Mouse (Mus musculus) Patski (cell line): ENCODE measurements around the gene Map3k7. TPM values are rescaled to one million over a fixed set of nuclear protein-coding genes. Genes with fewer than 3 reads are reported as not detected.

ENCODE experiments used
- ATAC-seq: fragments of 100-300 bp; one replicate; pipeline ENCODE4 v1.8.0; 2021
- CTCF ChIA-PET: fragments of 350-600 bp; sonication (Branson Sonifier 250); formaldehyde crosslinking; loops from one replicate; lab custom pipeline; 2022; ENCODE audit warnings: inconsistent platforms; lab: Charles Lee
- POLR2A ChIA-PET: fragments of 350-600 bp; sonication (Branson Sonifier 250); formaldehyde crosslinking; loops from one replicate; lab custom pipeline; 2022; ENCODE audit warnings: antibody characterized with exemption, inconsistent platforms; lab: Charles Lee
- DNase-seq: peaks from one replicate; pipeline ENCODE4 v3.0.0-alpha.2; 2011; ENCODE audit warnings: low read depth, low spot score
- H3K27me3 ChIP-seq: fragments of 371-371 bp; one replicate; pipeline ENCODE4 v1.5.1; 2021
- CTCF ChIP-seq: fragments of 100-300 bp; IDR thresholded peaks from one replicate; pipeline ENCODE4 v1.5.1; 2021
- in situ Hi-C: fragments of 300-500 bp; cut with MboI; formaldehyde crosslinking; loops from 3 replicates; pipeline ENCODE4 v1.11.1; 2018; ENCODE audit warnings: low pct_unique_long_range_greater_than_20kb, mixed read lengths
- polyA plus RNA-seq: library from polyadenylated mRNA; unstranded; gene quantifications from one replicate; pipeline ENCODE4 v1.2.3, GENCODE M21; 2021

Map3k7 gene
- 46.1 TPM for polyA plus RNA-seq

DNA sequence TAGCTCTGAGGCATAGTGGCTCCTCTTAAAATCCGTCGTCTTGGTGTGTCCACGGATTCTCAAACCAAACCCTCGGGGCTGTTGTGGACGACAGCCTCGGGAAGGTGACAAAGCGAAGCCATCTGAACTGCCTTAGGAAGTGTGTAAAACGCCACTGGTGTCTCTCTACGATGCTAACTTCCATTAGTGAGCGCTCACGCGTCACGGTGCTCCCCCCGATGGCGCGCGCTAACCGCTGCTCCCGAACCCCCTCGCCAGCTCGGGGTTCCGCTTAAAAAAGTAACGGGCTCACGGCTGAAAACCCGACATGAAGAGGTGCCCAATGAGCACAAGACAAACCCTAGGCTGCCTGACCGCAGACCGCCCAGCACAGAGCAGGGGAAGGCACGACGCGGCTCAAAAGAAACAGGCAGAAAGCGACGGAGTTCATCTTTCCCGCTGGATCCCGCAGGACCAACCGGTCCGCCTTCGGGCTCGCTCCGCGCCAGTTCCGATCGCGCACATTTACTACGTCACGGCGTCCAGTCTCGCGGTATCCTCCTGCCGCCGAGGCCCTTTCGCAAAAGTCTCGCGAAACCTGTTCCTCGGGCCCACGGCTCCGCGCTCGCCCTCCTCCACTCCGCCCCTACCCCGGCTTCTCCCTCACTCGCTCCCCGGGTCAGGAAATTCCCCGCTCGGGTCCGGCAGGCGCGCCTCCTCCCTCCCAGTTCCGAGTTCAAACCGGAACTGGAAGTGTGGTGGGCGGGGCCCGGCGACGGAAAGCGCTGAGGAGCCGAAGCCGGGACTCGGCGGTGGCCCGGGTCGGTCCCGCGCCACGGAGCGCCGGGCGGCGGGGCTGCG is at the start of gene Map3k7:
Gene Map3k7, plus strand, starts transcription at position 744 of the 840 bp plus-strand sequence.
- ChIA-PET CTCF (no interaction called here), POLR2A (no interaction called here)
- no peak for TF ChIP-seq CTCF
- no peaks in the 10 kb centered on the region for H3K27me3 ChIP-seq
- in situ Hi-C loops, result no loop called here
- DNase-seq (peak; percentile 79), ATAC-seq (peak; percentile 95)

GRCm38 (mm10) chr4:31915114-31915513 is 48.8 kb upstream of the Map3k7 start:
- no peak for DNase-seq
- ATAC-seq, result no peak
- CTCF ChIA-PET, result interaction anchor here (0.9 kb wide), 1 partner anchor 89 kb away, joined by 3 read pairs; no protein-coding TSS in a partner anchor
- no peak for TF ChIP-seq CTCF
- H3K27me3 ChIP-seq, result no peaks in the 10 kb centered on the region
- POLR2A ChIA-PET, result no interaction called here
- in situ Hi-C loops, result no loop called here

DNA sequence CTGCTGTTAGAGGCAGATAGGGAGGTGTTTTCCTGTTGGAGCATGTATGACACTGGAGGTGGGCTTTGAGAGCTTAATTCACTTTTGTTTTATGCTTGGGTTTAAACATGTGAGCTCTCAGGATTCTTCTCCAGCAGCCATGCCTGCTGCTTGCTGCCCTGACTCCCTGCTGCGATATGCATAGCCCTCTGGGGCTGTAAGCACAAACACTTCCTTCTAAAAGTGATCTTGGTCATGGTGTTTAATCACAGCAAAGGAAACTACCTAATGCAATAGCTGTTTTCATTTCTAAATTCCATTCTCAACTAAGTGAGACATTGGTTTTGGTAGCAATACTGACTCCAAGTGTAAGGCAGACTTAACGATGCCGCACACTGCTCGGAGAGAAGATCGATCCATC is 45.2 kb upstream of the Map3k7 start:
- TF ChIP-seq CTCF, result no peak
- POLR2A ChIA-PET, result no interaction called here

DNA sequence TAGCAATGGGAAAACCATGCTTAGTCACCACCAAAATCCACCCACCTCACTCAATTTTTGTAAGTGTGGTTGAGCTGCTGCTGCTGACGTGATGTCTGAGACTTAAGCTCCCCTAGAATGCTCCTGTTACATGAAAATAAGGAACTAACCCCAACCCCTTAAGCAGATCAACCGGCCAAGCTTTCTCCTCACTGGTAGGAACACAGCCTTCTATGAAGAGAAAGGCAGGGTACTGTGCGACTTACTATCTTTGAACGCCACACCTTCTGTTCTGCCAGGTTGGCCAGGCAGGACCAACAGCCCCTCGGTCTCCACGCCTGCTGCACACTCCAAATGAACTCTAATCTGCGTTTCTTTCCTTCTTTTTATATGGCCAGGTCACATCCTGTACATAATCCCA is 41.7 kb upstream of the Map3k7 start:
- DNase-seq (no peak), ATAC-seq (no peak)
- TF ChIP-seq CTCF, result no peak
- in situ Hi-C loops, result loop anchor here (10.0 kb wide), 1 partner anchor 497 kb away; no protein-coding TSS in a partner anchor
- ChIA-PET POLR2A (no interaction called here), CTCF (interaction anchor here (1.3 kb wide), 1 partner anchor 101 kb away, joined by 3 read pairs; no protein-coding TSS in a partner anchor)
- H3K27me3 ChIP-seq, result peaks cover 5% of the 10 kb centered on the region

More for the DNA sequence above, 45.2 kb upstream of the Map3k7 start:
- in situ Hi-C loops, result no loop called here
- H3K27me3 ChIP-seq, result no peaks in the 10 kb centered on the region
- peak; percentile 97 for ATAC-seq
- DNase-seq, result peak; percentile 53
- CTCF ChIA-PET, result interaction anchor here (1.2 kb wide), 2 partner anchors 56 to 97 kb away, joined by 3 read pairs; no protein-coding TSS in a partner anchor

DNA sequence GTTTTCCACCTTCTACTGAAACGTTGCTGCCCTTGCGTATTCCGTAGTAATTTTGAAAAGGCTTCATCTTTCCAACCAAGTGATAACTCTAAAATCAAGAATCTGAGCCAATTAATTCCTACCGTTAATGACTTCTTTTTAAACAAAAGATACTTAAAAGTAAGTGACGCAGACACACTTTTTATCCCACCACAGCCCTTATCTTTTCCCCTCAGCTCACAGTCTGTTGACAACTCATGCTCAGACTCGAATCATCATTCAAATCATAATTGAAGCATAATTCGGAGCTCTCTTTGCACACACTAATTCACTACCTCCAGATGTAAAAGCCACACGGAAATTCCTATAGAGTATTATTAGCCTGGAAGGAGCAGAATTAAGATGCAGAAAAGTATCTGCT is 40.5 kb upstream of the Map3k7 start:
- ChIA-PET CTCF (interaction anchor here (0.6 kb wide), 1 partner anchor 134 kb away, joined by 3 read pairs; no protein-coding TSS in a partner anchor), POLR2A (no interaction called here)
- in situ Hi-C loops, result loop anchor here (10.0 kb wide), 1 partner anchor 499 kb away; no protein-coding TSS in a partner anchor
- DNase-seq (no peak), ATAC-seq (no peak)
- peaks cover 5% of the 10 kb centered on the region for H3K27me3 ChIP-seq
- no peak for TF ChIP-seq CTCF

DNA sequence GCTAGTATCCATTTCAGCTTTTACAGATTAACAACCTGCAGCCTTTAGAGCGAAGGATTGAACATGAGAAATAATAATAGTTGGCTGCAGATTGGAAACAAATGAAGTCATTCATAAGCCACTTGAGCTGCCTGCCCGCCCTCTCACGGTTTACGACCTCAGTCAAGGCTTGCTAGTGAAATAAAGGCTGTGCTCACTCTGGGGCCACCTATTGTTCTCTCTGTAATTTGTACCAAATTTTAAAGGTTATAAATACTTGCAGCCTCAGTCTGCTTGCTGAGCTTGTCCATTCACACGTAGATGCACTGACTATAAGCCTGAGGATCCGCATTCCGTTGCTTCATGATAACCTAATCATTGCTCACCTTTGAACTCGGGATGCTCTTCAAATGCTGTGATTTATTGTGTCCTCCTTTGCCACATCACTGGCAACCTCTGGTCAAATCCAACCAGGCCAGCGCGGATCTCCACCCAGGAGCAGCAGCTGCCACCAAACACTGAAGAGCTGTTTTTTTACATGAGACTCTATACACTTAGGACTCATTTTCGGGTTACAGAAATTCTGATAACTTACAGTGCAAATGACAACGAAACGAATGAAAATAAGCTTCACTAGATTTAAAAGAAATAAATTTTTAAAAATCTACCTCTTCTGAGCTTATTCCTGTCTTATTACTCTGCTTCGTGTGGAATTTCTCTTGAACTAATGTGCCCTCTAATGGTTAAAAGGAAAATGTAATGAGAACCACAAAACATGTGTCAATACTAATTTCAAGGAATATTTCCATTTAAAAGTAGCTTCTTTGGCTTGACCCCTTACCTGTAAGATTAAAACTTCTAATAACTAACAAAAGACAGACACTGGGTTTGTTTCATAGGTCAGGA is 39.4 kb upstream of the Map3k7 start:
- peaks cover 5% of the 10 kb centered on the region for H3K27me3 ChIP-seq
- no peak for DNase-seq
- ChIA-PET CTCF (interaction anchor here (0.6 to 1.4 kb wide), 9 partner anchors 12 to 519 kb away, joined by 3 to 6 read pairs (median 3); no protein-coding TSS in a partner anchor), POLR2A (no interaction called here)
- in situ Hi-C loops, result loop anchor here (10.0 to 25.0 kb wide), 2 partner anchors 500 to 712 kb away; no protein-coding TSS in a partner anchor
- no peak for ATAC-seq
- peak; percentile 25 for TF ChIP-seq CTCF

GRCm38 (mm10) chr4:31933171-31933570 is 30.7 kb upstream of the Map3k7 start:
- no peak for TF ChIP-seq CTCF
- DNase-seq (no peak), ATAC-seq (no peak)
- CTCF ChIA-PET, result no interaction called here
- POLR2A ChIA-PET, result no interaction called here
- no peaks in the 10 kb centered on the region for H3K27me3 ChIP-seq
- in situ Hi-C loops, result loop anchor here (25.0 kb wide), 1 partner anchor 721 kb away; no protein-coding TSS in a partner anchor

DNA sequence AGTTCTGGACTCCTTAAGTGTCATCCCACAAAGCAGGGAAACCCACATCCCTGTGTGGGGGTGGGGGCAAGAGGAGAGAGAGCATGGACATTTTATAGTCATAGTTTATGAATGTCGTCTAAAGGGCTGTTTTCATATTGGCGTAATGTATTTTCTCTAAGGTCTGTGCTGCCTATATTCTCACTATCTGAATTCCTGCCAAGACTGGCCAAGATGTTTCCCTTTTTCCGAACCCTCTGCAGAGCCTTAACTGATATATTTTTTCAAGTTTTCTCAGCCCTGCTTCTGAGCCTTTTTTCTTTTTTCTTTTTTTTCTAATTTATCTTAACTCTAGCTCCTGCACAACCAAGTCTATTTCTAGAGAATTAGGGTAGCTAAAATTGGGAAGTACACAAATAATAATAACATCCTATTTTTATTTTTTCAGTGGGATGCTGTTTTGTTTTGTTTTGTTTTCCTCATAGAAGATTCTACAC is 28.0 kb upstream of the Map3k7 start:
- TF ChIP-seq CTCF, result no peak
- H3K27me3 ChIP-seq, result peaks cover 3% of the 10 kb centered on the region
- ChIA-PET POLR2A (no interaction called here), CTCF (interaction anchor here (0.9 kb wide), 1 partner anchor 11 kb away, joined by 5 read pairs; no protein-coding TSS in a partner anchor)
- DNase-seq, result no peak
- in situ Hi-C loops, result loop anchor here (25.0 kb wide), 1 partner anchor 724 kb away; no protein-coding TSS in a partner anchor
- ATAC-seq, result no peak

DNA sequence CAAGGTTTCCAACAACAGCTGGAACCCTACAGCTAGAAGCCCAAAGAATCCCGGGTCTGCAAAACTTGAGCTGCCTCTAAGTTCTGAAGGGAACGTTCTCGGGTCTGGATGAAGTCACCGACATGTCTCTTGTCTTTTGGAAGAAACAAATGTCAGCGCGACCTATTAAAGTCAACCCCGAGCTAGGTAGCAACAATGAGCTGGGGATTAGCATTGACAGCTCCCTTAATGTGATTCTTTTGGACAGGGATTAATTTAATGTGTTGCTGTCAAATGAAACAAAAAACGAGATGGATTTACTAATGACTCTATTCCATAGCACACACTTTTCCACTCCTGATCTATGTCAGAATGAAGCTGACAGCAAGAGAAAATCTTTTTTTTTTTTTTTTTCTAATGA is 27.5 kb upstream of the Map3k7 start:
- in situ Hi-C loops, result loop anchor here (25.0 kb wide), 1 partner anchor 724 kb away; no protein-coding TSS in a partner anchor
- TF ChIP-seq CTCF, result no peak
- peaks cover 3% of the 10 kb centered on the region for H3K27me3 ChIP-seq
- no peak for ATAC-seq
- DNase-seq, result no peak
- POLR2A ChIA-PET, result no interaction called here
- CTCF ChIA-PET, result interaction anchor here (0.9 to 1.2 kb wide), 2 partner anchors 8 to 12 kb away, joined by 3 to 5 read pairs; no protein-coding TSS in a partner anchor
